Mouse (Mus musculus) gastrocnemius, postnatal 4 days (tissue): ENCODE measurements around the gene H2-M9. TPM values are rescaled to one million over a fixed set of nuclear protein-coding genes. Genes with fewer than 3 reads are reported as not detected.

Experiments used
- DNase-seq, 2 experiments: peaks; one replicate each; pipeline ENCODE4 v3.0.0; 2021 to 2022; ENCODE audit warnings: low spot score in 2 of 2, mixed read lengths in 2 of 2
- long read RNA-seq, 2 experiments: library from polyadenylated mRNA; stranded (forward); transcript quantifications; one replicate each; pipeline ENCODE4 v2.0.0; 2021
- total RNA-seq, 2 experiments: library from RNA; stranded (reverse); gene quantifications; 2 replicates each; pipeline ENCODE4 v1.2.3; 2021

The H2-M9 gene
- total RNA-seq = not detected
- long read RNA-seq, experiment 1 = 0 reads
- long read RNA-seq, experiment 2 = 0 reads

DNA sequence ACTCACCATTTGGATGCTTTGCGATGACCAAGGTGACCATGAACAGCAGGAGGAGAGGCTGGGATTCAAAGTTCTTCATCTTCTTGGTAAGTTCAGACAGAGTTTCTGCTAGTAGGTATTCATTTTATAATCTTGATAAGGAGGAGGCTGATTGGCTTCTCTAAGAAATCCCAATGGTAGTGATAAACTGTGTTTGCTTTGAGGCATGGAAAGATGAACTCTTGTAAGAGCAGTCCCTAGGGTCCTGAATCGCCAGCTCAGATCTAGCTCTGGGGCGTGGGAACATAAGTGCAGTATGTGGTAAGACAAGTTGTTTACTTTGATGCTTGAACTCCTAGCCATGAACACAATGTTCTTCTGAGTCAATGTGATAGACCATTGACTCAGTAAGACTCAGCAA is at the start of gene H2-M9:
H2-M9 (minus strand) TSS at position 101 of the 400 bp plus-strand sequence.
- no peak for DNase-seq

DNA sequence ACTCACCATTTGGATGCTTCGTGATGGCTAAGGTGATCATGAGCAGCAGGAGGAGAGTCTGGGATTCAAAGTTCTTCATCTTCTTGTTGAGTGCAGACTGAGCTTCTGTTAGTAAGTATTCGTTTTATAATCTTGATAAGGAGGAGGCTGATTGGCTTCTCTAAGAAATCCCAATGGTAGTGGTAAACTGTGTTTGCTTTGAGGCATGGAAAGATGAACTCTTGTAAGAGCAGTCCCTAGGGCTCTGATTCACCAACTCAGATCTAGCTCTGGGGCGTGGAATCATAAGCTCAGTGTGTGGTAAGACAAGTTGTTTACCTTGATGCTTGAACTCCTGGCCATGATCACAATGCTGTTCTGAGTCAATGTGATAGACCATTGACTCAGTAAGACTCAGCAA is 29.7 kb upstream of the H2-M9 start, which contains the start of gene H2-M1:
H2-M1 (minus strand) TSS at position 101 of the 400 bp plus-strand sequence.
- DNase-seq = no peak

Other genes starting within 250 kb of the H2-M9 start
- gene H2-M10.4, start 180.3 kb downstream of the H2-M9 start, total RNA-seq = not detected
- not detected for gene H2-M11, start 95.6 kb downstream of the H2-M9 start, total RNA-seq
- gene H2-M1, start 29.6 kb upstream of the H2-M9 start, total RNA-seq = not detected
- not detected for gene H2-M10.5, start 130.2 kb upstream of the H2-M9 start, total RNA-seq
- gene H2-M10.6, start 169.5 kb upstream of the H2-M9 start, total RNA-seq = not detected
- 10 to 100 TPM; 24.3 to 25.6 TPM for gene Trim26, start 194.5 kb upstream of the H2-M9 start, total RNA-seq
- gene Trim15, start 224.5 kb upstream of the H2-M9 start, total RNA-seq = not detected
- gene Trim10, start 226.9 kb upstream of the H2-M9 start, total RNA-seq = under 1 TPM; 0.20 to 0.80 TPM
- not detected for gene Trim40, start 247.5 kb upstream of the H2-M9 start, total RNA-seq